Mouse (Mus musculus): Measurements from ENCODE around the gene Ramp3.

The Ramp3 gene

GRCm38 (mm10) chr11:6658271-6658670 lies at the start of gene Ramp3:
TSS of gene Ramp3 (plus strand) at chr11:6658521.
- in situ Hi-C loops (cut with MboI, MseI) = no loop called here

GRCm38 (mm10) chr11:6615250-6616205 lies 42.8 kb upstream of the Ramp3 start:
- in situ Hi-C loops (cut with MboI, MseI) = no loop called here

GRCm38 (mm10) chr11:6623704-6624103 lies 34.6 kb upstream of the Ramp3 start:
- in situ Hi-C loops (cut with MboI, MseI) = no loop called here

GRCm38 (mm10) chr11:6624619-6625382 lies 33.5 kb upstream of the Ramp3 start:
- in situ Hi-C loops (cut with MboI, MseI) = loop anchor here (5.0 kb wide), 1 partner anchor 98 kb away; no protein-coding TSS in a partner anchor

GRCm38 (mm10) chr11:6625478-6626387 lies 32.6 kb upstream of the Ramp3 start, which contains the start of gene Tbrg4:
TSS of gene Tbrg4 (minus strand) at chr11:6626067.
- in situ Hi-C loops (cut with MboI, MseI) = loop anchor here (5.0 kb wide), 1 partner anchor 98 kb away; no protein-coding TSS in a partner anchor

GRCm38 (mm10) chr11:6626388-6626772 lies 31.9 kb upstream of the Ramp3 start:
- in situ Hi-C loops (cut with MboI, MseI) = loop anchor here (5.0 kb wide), 1 partner anchor 99 kb away; no protein-coding TSS in a partner anchor

- in situ Hi-C loops (cut with MboI, MseI) = loop anchor here (5.0 kb wide), 1 partner anchor 100 kb away; no protein-coding TSS in a partner anchor
Observed at GRCm38 (mm10) chr11:6627731-6628130, 30.6 kb upstream of the Ramp3 start.

GRCm38 (mm10) chr11:6628568-6628967 lies 29.8 kb upstream of the Ramp3 start:
- in situ Hi-C loops (cut with MboI, MseI) = loop anchor here (5.0 kb wide), 1 partner anchor 101 kb away; no protein-coding TSS in a partner anchor

- in situ Hi-C loops (cut with MboI, MseI) = loop anchor here (5.0 kb wide), 1 partner anchor 102 kb away; no protein-coding TSS in a partner anchor
Observed at GRCm38 (mm10) chr11:6629655-6630054, 28.7 kb upstream of the Ramp3 start.

- in situ Hi-C loops (cut with MboI, MseI) = no loop called here
Observed at GRCm38 (mm10) chr11:6636150-6636549, 22.2 kb upstream of the Ramp3 start.

GRCm38 (mm10) chr11:6638537-6638936 lies 19.8 kb upstream of the Ramp3 start, which contains the start of gene Wap:
TSS of gene Wap (minus strand) at chr11:6638637.
- in situ Hi-C loops (cut with MboI, MseI) = no loop called here

GRCm38 (mm10) chr11:6639072-6639471 lies 19.2 kb upstream of the Ramp3 start:
- in situ Hi-C loops (cut with MboI, MseI) = no loop called here

- in situ Hi-C loops (cut with MboI, MseI) = no loop called here
Observed at GRCm38 (mm10) chr11:6644566-6644965, 13.8 kb upstream of the Ramp3 start.

GRCm38 (mm10) chr11:6647831-6648724 lies 10.2 kb upstream of the Ramp3 start:
- in situ Hi-C loops (cut with MboI, MseI) = no loop called here

- in situ Hi-C loops (cut with MboI, MseI) = loop anchor here (5.0 kb wide), 1 partner anchor 117 kb away; no protein-coding TSS in a partner anchor
Observed at GRCm38 (mm10) chr11:6650519-6650918, 7.8 kb upstream of the Ramp3 start.

GRCm38 (mm10) chr11:6652978-6653377 lies 5.3 kb upstream of the Ramp3 start:
- in situ Hi-C loops (cut with MboI, MseI) = loop anchor here (5.0 kb wide), 1 partner anchor 114 kb away; no protein-coding TSS in a partner anchor

GRCm38 (mm10) chr11:6654903-6655302 lies 3.4 kb upstream of the Ramp3 start:
- in situ Hi-C loops (cut with MboI, MseI) = loop anchor here (5.0 kb wide), 1 partner anchor 112 kb away; no protein-coding TSS in a partner anchor

GRCm38 (mm10) chr11:6661206-6661605 lies 2.9 kb downstream of the Ramp3 start:
- in situ Hi-C loops (cut with MboI, MseI) = loop anchor here (10.0 kb wide), 1 partner anchor 494 kb away; no protein-coding TSS in a partner anchor

GRCm38 (mm10) chr11:6666634-6667033 lies 8.3 kb downstream of the Ramp3 start:
- in situ Hi-C loops (cut with MboI, MseI) = loop anchor here (10.0 kb wide), 1 partner anchor 488 kb away; no protein-coding TSS in a partner anchor
